Mouse (Mus musculus) stomach, postnatal 0 days (tissue): Measurements from ENCODE around the gene Ntn1. TPM values are rescaled to one million over a fixed set of nuclear protein-coding genes. Genes with fewer than 3 reads are reported as not detected.

ENCODE experiments used
- ATAC-seq: fragments of 200-750 bp; cut with Nextera tagmentation; 2 replicates; pipeline ENCODE4 v1.8.0; 2017; ENCODE audit not compliant: low FRiP score, low TSS enrichment
- DNase-seq: peaks from one replicate; pipeline ENCODE4 v3.0.0-alpha.2; 2016; ENCODE audit warnings: low spot score
- H3K27ac ChIP-seq: fragments of 300-500 bp; sonication (generic); replicated peaks from 2 replicates; pipeline ENCODE4 v1.5.1; 2014; ENCODE audit warnings: mild to moderate bottlenecking, control low read depth
- H3K27me3 ChIP-seq: fragments of 300-500 bp; sonication (generic); 2 replicates; pipeline ENCODE4 v1.6.1; 2014; ENCODE audit warnings: low read length; ENCODE audit not compliant: control insufficient read depth, insufficient read depth
- H3K36me3 ChIP-seq: fragments of 300-500 bp; sonication (generic); 2 replicates; pipeline ENCODE4 v1.6.1; 2014; ENCODE audit warnings: low read length, mixed read lengths; ENCODE audit not compliant: control insufficient read depth, insufficient read depth
- H3K4me1 ChIP-seq: fragments of 300-500 bp; sonication (generic); replicated peaks from 2 replicates; pipeline ENCODE4 v1.6.1; 2014; ENCODE audit warnings: antibody characterized with exemption; ENCODE audit not compliant: control insufficient read depth, insufficient read depth
- H3K4me2 ChIP-seq: fragments of 300-500 bp; sonication (generic); replicated peaks from 2 replicates; pipeline ENCODE4 v1.6.1; 2014; ENCODE audit warnings: low read depth, mild to moderate bottlenecking, control low read depth, moderate library complexity
- H3K4me3 ChIP-seq: fragments of 300-500 bp; sonication (generic); 2 replicates; pipeline ENCODE4 v1.5.1; 2014; ENCODE audit warnings: low read depth, low read length, control low read depth
- H3K9ac ChIP-seq: fragments of 300-500 bp; sonication (generic); 2 replicates; pipeline ENCODE4 v1.6.1; 2014; ENCODE audit warnings: mild to moderate bottlenecking, low read length, control low read depth, mixed read lengths
- H3K9me3 ChIP-seq: fragments of 300-500 bp; sonication (generic); 2 replicates; pipeline ENCODE4 v1.6.1; 2016; ENCODE audit warnings: low read length; ENCODE audit not compliant: control insufficient read depth
- CTCF ChIP-seq: IDR thresholded peaks from 2 replicates; pipeline ENCODE4 v1.5.1; 2016; ENCODE audit warnings: antibody characterized with exemption, low read depth, mild to moderate bottlenecking, moderate library complexity
- EP300 ChIP-seq: optimal IDR thresholded peaks from 2 replicates; pipeline ENCODE3; 2016; ENCODE audit warnings: antibody characterized with exemption
- WGBS: fragments of 180-500 bp; shearing (Covaris S2); extraction: QIAGEN DNeasy Blood & Tissue Kit; methylation state at CpG from one replicate; pipeline ENCODE4 v1.1.7; 2014; 5-methylcytosine and 5-hydroxymethylcytosine counted together
- polyA plus RNA-seq: library from polyadenylated mRNA; unstranded; fragments of >200 nt; fragmentation: Nextera tagmentation; extraction: Ambion mirVana; gene quantifications from 2 replicates; pipeline ENCODE4 v1.2.1, GENCODE M21; 2015

Gene Ntn1
- 7.4 and 8.5 TPM in 2 replicates for polyA plus RNA-seq

DNA sequence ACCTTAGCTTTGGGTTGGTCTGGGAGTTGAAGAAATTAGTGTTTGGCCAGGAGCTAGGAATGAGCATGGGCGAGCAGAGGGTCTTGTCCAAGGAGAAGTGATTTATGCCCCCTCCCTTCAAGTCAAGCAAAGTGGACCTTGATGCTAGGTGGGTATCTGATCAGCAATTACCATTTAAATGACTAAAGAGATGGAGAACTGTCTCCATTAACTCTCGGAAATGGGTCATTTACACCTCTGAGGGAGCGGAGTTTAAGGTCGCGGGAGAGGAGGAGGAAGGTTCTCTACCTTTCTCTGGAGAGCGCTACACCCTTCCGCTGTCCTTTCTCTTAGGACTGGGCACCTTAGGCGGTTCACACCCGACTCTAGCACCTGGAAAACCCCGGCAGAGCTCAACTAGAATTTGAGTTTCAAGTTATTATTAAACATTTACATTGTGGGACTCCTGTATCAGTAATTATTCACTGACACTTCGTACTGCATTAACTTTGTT, at the start of gene Ntn1:
Ntn1 (minus strand) TSS at position 97 of the 493 bp plus-strand sequence.
- DNase-seq (no peak), ATAC-seq (no peak)
- Histone ChIP-seq H3K4me3 (peak within 1 kb of the TSS; percentile 52), H3K9ac (peak within 1 kb of the TSS; percentile 57), H3K4me2 (peak within 1 kb of the TSS; percentile 96), H3K27me3 (no peaks in the 10 kb centered on the region), H3K27ac (no peak within 1 kb of the TSS), H3K4me1 (0 out of 2 replicates have a peak, but pooled peaks cover 3% of the 10 kb centered on the region), H3K9me3 (no peaks in the 10 kb centered on the region), H3K36me3 (no peaks in the 10 kb centered on the region)
- WGBS: 24% methylated on average over 11 of the region's 11 CpGs
- TF ChIP-seq CTCF (no peak), EP300 (no peak)

DNA sequence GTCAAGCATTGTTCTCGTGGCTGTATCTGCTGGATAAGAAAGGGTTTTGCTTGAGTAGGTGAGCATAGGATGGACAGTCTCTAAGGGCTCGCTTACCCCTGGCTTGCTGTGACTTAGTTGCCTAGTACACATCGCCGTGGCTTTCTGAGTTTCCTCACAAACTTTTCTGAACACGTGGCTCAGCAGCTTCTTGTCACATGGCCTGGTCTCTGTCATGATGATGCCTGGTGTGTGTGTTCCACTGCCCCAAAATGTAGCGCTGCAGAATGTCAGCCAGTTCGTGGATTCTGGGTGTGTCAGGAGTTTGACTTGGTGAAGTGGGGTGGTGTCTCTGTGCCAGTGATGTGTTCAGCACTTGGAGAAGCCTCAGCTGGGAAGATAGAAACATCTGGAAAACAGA, 47.7 kb upstream of the Ntn1 start:
- no peak for TF ChIP-seq EP300
- TF ChIP-seq CTCF: no peak
- Histone ChIP-seq H3K36me3 (no peaks in the 10 kb centered on the region), H3K4me1 (no peaks in the 10 kb centered on the region), H3K4me2 (no peak overlapping the region), H3K9ac (no peak overlapping the region), H3K27ac (no peak overlapping the region), H3K9me3 (no peaks in the 10 kb centered on the region), H3K27me3 (no peaks in the 10 kb centered on the region), H3K4me3 (no peak overlapping the region)
- WGBS: 70% methylated on average over 7 of the region's 7 CpGs
- DNase-seq (no peak), ATAC-seq (no peak)

GRCm38 (mm10) chr11:68447242-68447641, 46.6 kb upstream of the Ntn1 start:
- no peaks in the 10 kb centered on the region for H3K27me3 ChIP-seq
- WGBS: 90% methylated on average over 2 of the region's 2 CpGs
- H3K9ac ChIP-seq: no peak overlapping the region

GRCm38 (mm10) chr11:68446547-68446946, 45.9 kb upstream of the Ntn1 start:
- ATAC-seq: no peak
- H3K9ac ChIP-seq: no peak overlapping the region
- WGBS: 89% methylated on average over 4 of the region's 4 CpGs
- no peaks in the 10 kb centered on the region for H3K9me3 ChIP-seq
- H3K36me3 ChIP-seq: no peaks in the 10 kb centered on the region
- no peak for DNase-seq
- no peak overlapping the region for H3K4me3 ChIP-seq
- H3K27me3 ChIP-seq: no peaks in the 10 kb centered on the region
- no peak overlapping the region for H3K4me2 ChIP-seq
- TF ChIP-seq EP300: no peak
- no peak overlapping the region for H3K27ac ChIP-seq
- H3K4me1 ChIP-seq: no peaks in the 10 kb centered on the region

More at GRCm38 (mm10) chr11:68447242-68447641, 46.6 kb upstream of the Ntn1 start:
- no peaks in the 10 kb centered on the region for H3K9me3 ChIP-seq
- TF ChIP-seq EP300: no peak
- TF ChIP-seq CTCF: no peak
- H3K4me2 ChIP-seq: no peak overlapping the region
- H3K27ac ChIP-seq: no peak overlapping the region
- H3K36me3 ChIP-seq: no peaks in the 10 kb centered on the region
- DNase-seq: no peak
- H3K4me1 ChIP-seq: no peaks in the 10 kb centered on the region
- no peak for ATAC-seq
- no peak overlapping the region for H3K4me3 ChIP-seq

GRCm38 (mm10) chr11:68445901-68446300, 45.3 kb upstream of the Ntn1 start:
- no peak overlapping the region for H3K9ac ChIP-seq
- no peaks in the 10 kb centered on the region for H3K9me3 ChIP-seq
- H3K36me3 ChIP-seq: no peaks in the 10 kb centered on the region
- no peak overlapping the region for H3K27ac ChIP-seq
- H3K4me2 ChIP-seq: no peak overlapping the region
- no peaks in the 10 kb centered on the region for H3K4me1 ChIP-seq
- no peak for TF ChIP-seq EP300
- no peak for TF ChIP-seq CTCF
- ATAC-seq (no peak), DNase-seq (no peak)
- 80% methylated on average over 4 of the region's 4 CpGs for WGBS
- no peaks in the 10 kb centered on the region for H3K27me3 ChIP-seq
- H3K4me3 ChIP-seq: no peak overlapping the region

- Histone ChIP-seq H3K36me3 (no peaks in the 10 kb centered on the region), H3K4me3 (no peak overlapping the region), H3K9ac (no peak overlapping the region), H3K27ac (no peak overlapping the region), H3K4me1 (no peaks in the 10 kb centered on the region), H3K4me2 (no peak overlapping the region), H3K9me3 (no peaks in the 10 kb centered on the region), H3K27me3 (no peaks in the 10 kb centered on the region)
- DNase-seq (no peak), ATAC-seq (no peak)
- TF ChIP-seq CTCF (no peak), EP300 (no peak)
- WGBS: 74% methylated on average over 12 of the region's 12 CpGs
Observed at GRCm38 (mm10) chr11:68442983-68443638, 42.5 kb upstream of the Ntn1 start.
